Mouse (Mus musculus) adrenal gland, adult (tissue): Measurements from ENCODE around the gene Gprc5b.
A peak's percentile ranks its signal among the peaks of the same experiment; 100 is the strongest.

ENCODE experiments used
- DNase-seq, 2 experiments: peaks; one replicate each; pipeline ENCODE4 v3.0.0; 2022 to 2023; ENCODE audit warnings: low spot score in 1 of 2; ENCODE audit not compliant: inconsistent age in 2 of 2

Gprc5b gene

GRCm38 (mm10) chr7:118991341-118991884 lies 3.6 kb downstream of the Gprc5b start:
- DNase-seq, result peak in 1 of 2 experiments; percentile 35

GRCm38 (mm10) chr7:118990282-118990681 lies 4.7 kb downstream of the Gprc5b start:
- DNase-seq, result peak in 1 of 2 experiments; percentile 40

- peak; percentile 72 to 84 for DNase-seq
Observed at GRCm38 (mm10) chr7:118989275-118989856, 5.6 kb downstream of the Gprc5b start.

- DNase-seq, result no peak
Observed at GRCm38 (mm10) chr7:118986369-118986768, 8.6 kb downstream of the Gprc5b start.

GRCm38 (mm10) chr7:118985786-118986185 lies 9.2 kb downstream of the Gprc5b start:
- peak; percentile 56 to 75 for DNase-seq

- peak; percentile 84 to 91 for DNase-seq
Observed at GRCm38 (mm10) chr7:118983961-118984360, 11.1 kb downstream of the Gprc5b start.

GRCm38 (mm10) chr7:118982586-118982985 lies 12.4 kb downstream of the Gprc5b start:
- DNase-seq, result peak in 1 of 2 experiments; percentile 73

- peak in 1 of 2 experiments; percentile 42 for DNase-seq
Observed at GRCm38 (mm10) chr7:118981831-118982230, 13.2 kb downstream of the Gprc5b start.

- DNase-seq, result peak; percentile 84 to 91
Observed at GRCm38 (mm10) chr7:118981346-118981745, 13.7 kb downstream of the Gprc5b start.

GRCm38 (mm10) chr7:118979708-118980107 lies 15.3 kb downstream of the Gprc5b start:
- DNase-seq, result peak in 1 of 2 experiments; percentile 61

GRCm38 (mm10) chr7:118979121-118979520 lies 15.9 kb downstream of the Gprc5b start:
- DNase-seq, result no peak

GRCm38 (mm10) chr7:118977167-118977543 lies 17.9 kb downstream of the Gprc5b start:
- DNase-seq, result no peak

- DNase-seq, result peak in 1 of 2 experiments; percentile 56
Observed at GRCm38 (mm10) chr7:118976414-118977166, 18.4 kb downstream of the Gprc5b start.

GRCm38 (mm10) chr7:118975837-118976236 lies 19.2 kb downstream of the Gprc5b start:
- peak in 1 of 2 experiments; percentile 48 for DNase-seq

- DNase-seq, result peak; percentile 60 to 78
Observed at GRCm38 (mm10) chr7:118973377-118973776, 21.6 kb downstream of the Gprc5b start.

- DNase-seq, result peak; percentile 65 to 90
Observed at GRCm38 (mm10) chr7:118972306-118972705, 22.7 kb downstream of the Gprc5b start.

- DNase-seq, result no peak
Observed at GRCm38 (mm10) chr7:118971499-118971898, 23.5 kb downstream of the Gprc5b start.

- no peak for DNase-seq
Observed at GRCm38 (mm10) chr7:118968870-118969269, 26.1 kb downstream of the Gprc5b start.

- peak; percentile 75 to 88 for DNase-seq
Observed at GRCm38 (mm10) chr7:118965198-118965597, 29.8 kb downstream of the Gprc5b start.

GRCm38 (mm10) chr7:118964777-118965176 lies 30.2 kb downstream of the Gprc5b start:
- no peak for DNase-seq

GRCm38 (mm10) chr7:118959209-118959608 lies 35.8 kb downstream of the Gprc5b start:
- no peak for DNase-seq
